Mouse (Mus musculus) liver, embryonic 12.5 days (tissue): ENCODE measurements around the gene Nmrk1. TPM values are rescaled to one million over a fixed set of nuclear protein-coding genes. Genes with fewer than 3 reads are reported as not detected.
A peak's percentile ranks its signal among the peaks of the same experiment; 100 is the strongest.

ENCODE experiments used
- ATAC-seq: fragments of 200-750 bp; cut with Nextera tagmentation; 2 replicates; pipeline ENCODE4 v1.8.0; 2017; ENCODE audit warnings: moderate number of reproducible peaks, mild to moderate bottlenecking, moderate library complexity
- H3K27ac ChIP-seq: fragments of 300-500 bp; sonication (generic); 2 replicates; pipeline ENCODE4 v1.5.1; 2016; ENCODE audit warnings: mild to moderate bottlenecking
- H3K27me3 ChIP-seq: fragments of 300-500 bp; sonication (generic); replicated peaks from 2 replicates; pipeline ENCODE4 v1.6.1; 2016; ENCODE audit warnings: mild to moderate bottlenecking, moderate library complexity
- H3K36me3 ChIP-seq: fragments of 300-500 bp; sonication (generic); 2 replicates; pipeline ENCODE4 v1.6.1; 2016; ENCODE audit warnings: mild to moderate bottlenecking, moderate library complexity
- H3K4me1 ChIP-seq: fragments of 300-500 bp; sonication (generic); 2 replicates; pipeline ENCODE4 v1.6.1; 2016
- H3K4me2 ChIP-seq: fragments of 300-500 bp; sonication (generic); 2 replicates; pipeline ENCODE4 v1.6.1; 2016; ENCODE audit warnings: mild to moderate bottlenecking, moderate library complexity
- H3K4me3 ChIP-seq: fragments of 300-500 bp; sonication (generic); 2 replicates; pipeline ENCODE4 v1.5.1; 2016; ENCODE audit warnings: mild to moderate bottlenecking, moderate library complexity
- H3K9ac ChIP-seq: fragments of 300-500 bp; sonication (generic); 2 replicates; pipeline ENCODE4 v1.6.1; 2016; ENCODE audit warnings: mild to moderate bottlenecking, moderate library complexity
- H3K9me3 ChIP-seq: fragments of 300-500 bp; sonication (generic); replicated peaks from 2 replicates; pipeline ENCODE4 v1.6.1; 2016; ENCODE audit warnings: mild to moderate bottlenecking, moderate library complexity
- WGBS: fragments of 180-500 bp; shearing (Covaris S2); methylation state at CpG from one replicate; pipeline ENCODE4 v1.1.7; 2016; ENCODE audit not compliant: insufficient replicate concordance; 5-methylcytosine and 5-hydroxymethylcytosine counted together
- polyA plus RNA-seq: library from polyadenylated mRNA; unstranded; fragments of >200 nt; fragmentation: Nextera tagmentation; extraction: Ambion mirVana; gene quantifications from 2 replicates; pipeline ENCODE4 v1.2.1, GENCODE M21; 2016

The Nmrk1 gene
- polyA plus RNA-seq, 1 experiment from 2014 or later, result 7.2 TPM

DNA sequence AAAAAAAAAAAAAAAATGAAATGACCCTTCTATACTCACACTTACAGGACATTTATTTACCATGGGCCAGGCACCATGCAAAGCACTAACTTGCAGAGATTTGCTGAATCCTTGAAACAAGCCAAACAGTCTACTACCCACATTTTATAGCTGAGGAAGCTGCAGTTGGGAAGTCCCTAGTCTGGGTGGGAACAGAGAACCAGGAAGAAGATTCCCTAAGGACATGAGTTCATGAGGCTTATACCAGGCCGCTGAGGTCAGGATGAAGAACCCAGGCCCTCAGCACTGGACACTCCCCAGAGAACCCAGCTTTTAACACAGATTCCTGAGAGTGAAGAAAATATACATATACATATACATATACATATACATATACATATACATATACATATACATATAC lies 14.2 kb upstream of the Nmrk1 start:
- H3K4me2 ChIP-seq, result no peak overlapping the region
- 86% methylated on average over 1 of the region's 1 CpGs for WGBS
- no peak overlapping the region for H3K27ac ChIP-seq
- no peak overlapping the region for H3K4me3 ChIP-seq
- no peaks in the 10 kb centered on the region for H3K36me3 ChIP-seq
- H3K27me3 ChIP-seq, result no peaks in the 10 kb centered on the region
- H3K4me1 ChIP-seq, result peaks cover 35% of the 10 kb centered on the region
- no peaks in the 10 kb centered on the region for H3K9me3 ChIP-seq
- H3K9ac ChIP-seq, result no peak overlapping the region
- no peak for ATAC-seq

DNA sequence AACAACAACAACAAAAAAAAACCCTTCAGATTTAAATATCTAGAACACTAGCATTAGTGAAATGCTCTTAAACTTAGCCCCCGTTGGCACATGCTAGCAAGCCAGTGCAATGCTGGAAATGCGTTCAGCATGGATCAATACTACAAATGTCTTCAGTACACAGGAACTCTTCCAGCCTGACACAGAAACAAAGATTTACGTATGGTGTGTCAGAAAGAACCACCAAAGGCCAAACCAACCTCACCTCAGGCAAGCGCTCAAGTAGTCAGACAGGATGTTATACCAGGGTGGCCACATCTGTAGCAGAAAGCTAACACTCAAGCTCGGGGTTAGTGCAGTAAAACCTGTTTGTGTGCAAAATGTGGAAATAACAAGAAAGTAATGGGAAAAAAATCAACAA lies 12.7 kb upstream of the Nmrk1 start:
- H3K4me2 ChIP-seq, result no peak overlapping the region
- H3K9me3 ChIP-seq, result no peaks in the 10 kb centered on the region
- no peaks in the 10 kb centered on the region for H3K36me3 ChIP-seq
- no peak overlapping the region for H3K27ac ChIP-seq
- no peaks in the 10 kb centered on the region for H3K27me3 ChIP-seq
- no peak overlapping the region for H3K4me3 ChIP-seq
- 67% methylated on average over 5 of the region's 5 CpGs for WGBS
- no peak for ATAC-seq
- H3K4me1 ChIP-seq, result peaks cover 35% of the 10 kb centered on the region
- no peak overlapping the region for H3K9ac ChIP-seq

DNA sequence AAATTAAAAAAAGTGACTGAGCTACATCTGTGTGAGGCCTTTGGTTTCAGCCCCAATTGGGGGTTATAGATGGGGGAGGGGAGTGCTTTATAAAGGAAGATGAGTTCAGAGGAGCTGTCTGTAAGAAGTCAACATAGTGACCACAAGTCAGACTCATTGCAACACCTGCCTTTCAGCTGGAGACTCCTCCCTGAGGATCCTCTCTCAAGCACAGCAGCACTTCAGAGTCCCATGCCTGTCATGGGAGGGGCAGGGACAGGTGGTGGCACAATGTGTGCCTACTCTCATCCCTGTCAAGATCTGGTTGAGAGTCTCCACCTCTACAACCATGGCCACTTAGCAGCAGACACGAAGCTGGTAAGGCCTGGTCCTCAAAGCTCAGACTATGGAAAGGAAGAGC lies 12.1 kb upstream of the Nmrk1 start:
- H3K36me3 ChIP-seq, result no peaks in the 10 kb centered on the region
- no peaks in the 10 kb centered on the region for H3K27me3 ChIP-seq
- peaks cover 35% of the 10 kb centered on the region for H3K4me1 ChIP-seq
- ATAC-seq, result no peak
- H3K9me3 ChIP-seq, result no peaks in the 10 kb centered on the region
- H3K4me3 ChIP-seq, result no peak overlapping the region
- WGBS, result 55% methylated on average over 1 of the region's 1 CpGs
- no peak overlapping the region for H3K4me2 ChIP-seq
- H3K9ac ChIP-seq, result no peak overlapping the region
- no peak overlapping the region for H3K27ac ChIP-seq

DNA sequence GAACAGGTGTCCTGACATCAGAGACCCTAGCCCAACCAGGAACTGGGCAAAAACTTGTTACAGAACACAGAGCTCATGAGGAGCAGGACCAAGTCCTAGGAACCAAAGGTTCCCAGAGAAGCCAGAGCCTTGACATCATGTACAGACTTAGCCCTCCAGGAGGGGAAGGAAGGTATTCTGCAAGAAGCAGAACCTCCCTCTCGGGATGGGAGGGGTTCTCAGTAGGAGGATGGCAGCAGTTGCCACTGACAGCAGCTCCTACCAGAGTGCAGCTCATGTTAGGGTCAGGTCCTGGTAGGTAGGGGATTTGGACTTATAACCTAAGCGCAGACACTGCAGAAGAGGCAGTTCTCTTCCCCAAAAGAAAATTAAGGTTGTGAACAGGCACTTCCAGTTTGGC lies 7.9 kb upstream of the Nmrk1 start:
- Histone ChIP-seq H3K4me1 (peaks cover 17% of the 10 kb centered on the region), H3K27me3 (no peaks in the 10 kb centered on the region), H3K36me3 (no peaks in the 10 kb centered on the region), H3K4me3 (no peak overlapping the region), H3K9ac (no peak overlapping the region), H3K9me3 (no peaks in the 10 kb centered on the region), H3K27ac (no peak overlapping the region), H3K4me2 (no peak overlapping the region)
- ATAC-seq, result no peak
- WGBS, result 58% methylated on average over 2 of the region's 2 CpGs

DNA sequence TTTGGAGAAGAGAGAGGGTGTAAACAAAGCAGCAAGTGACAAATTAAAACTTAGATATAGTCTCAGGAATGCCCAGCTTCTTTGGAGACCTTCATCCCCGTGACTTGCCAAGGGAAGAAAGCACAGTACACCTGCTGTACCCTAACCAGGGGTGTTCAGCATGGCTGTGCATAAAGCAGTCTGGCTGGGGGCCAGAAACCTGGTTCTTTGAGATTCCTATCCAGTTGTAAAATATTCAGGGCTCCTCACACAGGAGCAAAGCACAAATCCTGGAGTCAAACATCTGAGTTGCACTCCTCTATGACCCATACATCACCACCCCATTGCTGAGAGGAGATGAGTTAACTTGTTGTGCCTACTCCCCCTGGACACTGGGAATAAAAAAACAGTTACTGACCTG lies 2.2 kb upstream of the Nmrk1 start:
- Histone ChIP-seq H3K36me3 (no peaks in the 10 kb centered on the region), H3K9me3 (no peaks in the 10 kb centered on the region), H3K27ac (no peak overlapping the region), H3K9ac (no peak overlapping the region), H3K4me1 (peaks cover 30% of the 10 kb centered on the region), H3K4me3 (peak overlapping the region; percentile 83; the same call in 1 of the 2 replicates), H3K4me2 (peak overlapping the region; percentile 87; the same call in 1 of the 2 replicates), H3K27me3 (no peaks in the 10 kb centered on the region)
- 80% methylated on average over 1 of the region's 1 CpGs for WGBS
- no peak for ATAC-seq

DNA sequence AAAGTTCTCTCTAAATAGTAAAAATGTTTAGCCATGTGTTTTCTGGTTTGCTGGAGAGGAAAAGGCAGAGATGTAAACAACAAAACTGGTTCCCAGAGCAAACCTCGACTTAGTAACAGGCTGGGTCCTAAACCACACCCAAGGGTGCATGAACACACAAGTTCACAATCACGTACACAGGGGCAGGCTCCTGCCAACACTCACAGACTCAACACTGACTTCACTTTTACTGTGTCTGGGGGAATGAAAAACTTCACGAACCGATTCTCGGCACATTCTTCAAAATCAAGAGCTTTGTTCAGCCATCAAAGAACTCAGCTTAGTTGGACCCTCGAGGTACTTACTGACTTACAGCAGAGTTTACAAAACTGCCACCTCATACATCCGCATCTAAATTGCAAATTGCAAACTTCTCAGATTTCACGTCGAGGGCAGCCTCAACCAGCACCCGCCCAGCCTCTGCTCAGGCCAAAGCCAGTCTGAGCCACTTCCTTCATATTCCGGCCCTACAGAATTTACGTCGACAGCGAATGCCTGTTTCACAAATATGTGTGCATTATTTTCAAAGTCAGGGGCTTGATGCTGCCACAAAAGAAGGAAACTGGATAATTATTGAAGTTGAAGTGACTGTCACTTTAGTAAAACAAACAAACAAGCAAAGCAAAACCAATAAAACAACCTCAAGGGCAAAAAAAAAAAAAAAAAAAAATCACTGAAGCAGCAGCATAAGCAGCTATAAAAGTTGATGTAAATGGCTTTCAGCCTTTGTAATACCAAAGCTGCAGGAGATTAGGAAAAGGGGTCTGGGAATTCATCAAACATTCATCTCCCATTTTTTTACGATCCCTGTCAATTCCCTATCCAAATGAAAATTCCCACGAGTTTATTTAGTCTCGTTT lies 1.3 kb upstream of the Nmrk1 start:
- H3K27ac ChIP-seq, result peak overlapping the region; percentile 81
- peak overlapping the region; percentile 82 for H3K9ac ChIP-seq
- H3K9me3 ChIP-seq, result no peaks in the 10 kb centered on the region
- H3K4me3 ChIP-seq, result peak overlapping the region; percentile 83
- no peaks in the 10 kb centered on the region for H3K27me3 ChIP-seq
- peaks cover 30% of the 10 kb centered on the region for H3K4me1 ChIP-seq
- H3K36me3 ChIP-seq, result no peaks in the 10 kb centered on the region
- WGBS, result 16% methylated on average over 17 of the region's 17 CpGs
- no peak for ATAC-seq
- peak overlapping the region; percentile 87 for H3K4me2 ChIP-seq

DNA sequence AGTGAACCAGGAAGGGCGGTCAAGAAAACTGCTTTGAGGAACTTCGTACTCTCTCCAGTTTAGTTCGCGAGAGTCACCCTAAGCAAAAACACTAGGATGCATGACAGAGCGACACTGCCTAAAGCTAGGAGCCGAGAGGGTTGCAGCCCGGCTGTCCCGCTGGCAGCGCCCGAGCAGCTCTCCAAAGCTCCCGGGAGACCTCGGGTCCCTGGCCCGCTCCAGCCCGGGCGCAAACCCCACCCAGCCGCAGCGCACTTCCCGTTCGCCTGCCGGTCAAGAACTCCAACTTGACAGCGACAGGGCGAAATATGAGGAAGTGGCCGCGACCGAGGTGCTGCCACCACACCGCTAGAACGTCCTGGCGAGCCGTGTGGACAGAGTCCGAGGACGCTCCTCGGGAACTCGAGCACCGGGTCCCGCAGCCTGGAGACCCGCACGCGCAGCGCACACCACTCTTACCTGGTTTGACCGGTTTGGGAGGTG lies 548 bp upstream of the Nmrk1 start:
- ATAC-seq, result peak; percentile 62
- Histone ChIP-seq H3K4me2 (peak overlapping the region; percentile 87), H3K9ac (peak overlapping the region; percentile 82), H3K27ac (peak overlapping the region; percentile 81), H3K36me3 (no peaks in the 10 kb centered on the region), H3K4me1 (peaks cover 30% of the 10 kb centered on the region), H3K9me3 (no peaks in the 10 kb centered on the region), H3K4me3 (peak overlapping the region; percentile 83), H3K27me3 (no peaks in the 10 kb centered on the region)
- under 1% methylated on average over 40 of the region's 40 CpGs for WGBS

DNA sequence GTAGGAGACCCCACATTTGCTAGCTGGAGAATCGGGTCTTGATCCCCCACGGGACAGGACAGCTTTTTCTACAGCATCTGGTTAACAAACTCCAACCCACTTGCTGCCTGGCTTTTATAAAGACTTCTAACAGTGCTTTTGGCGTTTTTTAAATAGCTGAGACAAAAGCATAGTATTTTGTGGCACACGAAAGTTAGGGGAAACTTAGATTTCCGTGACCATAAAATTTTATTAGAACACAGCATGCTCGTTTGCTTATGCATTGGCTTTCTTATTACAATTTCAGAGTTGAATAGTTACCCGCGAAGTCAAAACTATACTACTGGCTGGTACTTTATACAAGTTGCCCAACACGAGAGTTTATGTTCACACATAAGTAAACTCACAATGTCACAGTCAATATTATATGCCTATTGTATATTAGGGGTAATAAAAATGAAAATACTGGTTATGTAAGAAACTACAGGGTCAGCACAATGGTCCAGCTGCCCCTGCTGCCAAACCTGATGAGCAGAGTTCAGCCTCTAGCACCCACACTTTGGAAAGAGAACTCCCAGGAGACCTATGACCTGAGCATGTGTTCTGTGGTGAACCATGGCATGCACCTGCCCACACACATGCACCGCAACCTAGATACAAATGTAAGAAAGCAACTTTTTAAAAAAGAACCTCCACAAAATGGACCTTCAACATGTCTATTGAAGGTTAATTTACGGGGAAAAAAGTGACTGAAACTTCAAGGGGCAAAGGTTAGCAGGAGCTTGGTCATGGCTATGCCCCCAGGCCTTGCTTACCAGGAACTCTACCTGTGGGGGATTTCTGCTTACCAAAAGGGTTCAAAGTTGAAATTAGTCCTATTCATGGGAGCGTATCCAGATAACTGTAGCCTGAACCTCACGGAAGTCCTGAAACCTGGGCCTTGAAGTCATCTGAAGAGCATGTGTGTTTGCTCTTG lies 758 bp downstream of the Nmrk1 start:
- Histone ChIP-seq H3K9ac (peak overlapping the region; percentile 82), H3K9me3 (no peaks in the 10 kb centered on the region), H3K4me3 (peak overlapping the region; percentile 83), H3K4me2 (peak overlapping the region; percentile 87), H3K27me3 (no peaks in the 10 kb centered on the region), H3K27ac (no peak overlapping the region), H3K4me1 (peaks cover 30% of the 10 kb centered on the region), H3K36me3 (no peaks in the 10 kb centered on the region)
- WGBS, result 52% methylated on average over 13 of the region's 13 CpGs
- no peak for ATAC-seq

DNA sequence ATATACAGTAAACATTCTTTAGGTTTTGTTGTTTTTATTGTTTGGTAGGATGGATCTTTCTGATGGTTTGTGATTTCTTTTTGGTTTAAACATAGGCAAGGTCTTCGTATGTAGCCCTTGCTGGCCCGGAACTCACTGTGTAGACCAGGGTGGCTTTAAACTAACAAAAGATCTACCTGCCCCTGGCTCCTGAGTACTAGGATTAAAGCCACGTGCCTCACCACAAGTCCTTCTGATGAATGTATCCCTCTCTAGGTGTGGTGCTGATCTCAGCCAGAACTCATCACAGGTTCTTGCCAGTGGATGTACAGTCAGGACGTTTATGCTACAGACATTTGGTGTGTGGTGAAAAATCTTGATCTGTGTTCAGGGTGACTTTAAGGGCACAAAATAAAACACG lies 6.2 kb downstream of the Nmrk1 start:
- WGBS, result 76% methylated on average over 5 of the region's 5 CpGs
- no peak for ATAC-seq
- H3K4me3 ChIP-seq, result no peak overlapping the region

DNA sequence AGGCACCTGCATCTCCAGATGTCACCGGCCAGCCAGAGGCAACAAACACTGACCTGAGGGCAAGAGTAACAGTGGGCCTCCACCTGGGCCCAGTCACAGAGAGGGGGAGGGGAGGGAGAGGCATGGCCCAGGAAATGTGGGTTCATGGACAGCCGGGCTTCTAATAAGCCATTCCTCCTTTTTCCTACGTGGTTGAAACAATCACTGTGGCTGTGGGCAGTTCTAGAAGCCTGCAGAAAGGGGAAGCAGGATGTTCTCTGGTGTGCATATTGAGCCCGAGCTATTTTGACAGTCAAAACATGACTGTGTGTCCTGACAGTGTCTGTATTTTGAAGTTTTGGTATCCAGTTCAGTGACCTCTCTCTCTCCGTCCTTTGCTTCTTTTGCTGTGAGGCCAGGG lies 7.2 kb downstream of the Nmrk1 start:
- H3K4me2 ChIP-seq, result no peak overlapping the region
- H3K9me3 ChIP-seq, result no peaks in the 10 kb centered on the region
- H3K9ac ChIP-seq, result no peak overlapping the region
- H3K27me3 ChIP-seq, result no peaks in the 10 kb centered on the region
- H3K4me1 ChIP-seq, result peaks cover 16% of the 10 kb centered on the region
- H3K4me3 ChIP-seq, result no peak overlapping the region
- H3K27ac ChIP-seq, result no peak overlapping the region
- no peak for ATAC-seq
- H3K36me3 ChIP-seq, result no peaks in the 10 kb centered on the region
- WGBS, result 40% methylated on average over 5 of the region's 5 CpGs

More for the DNA sequence above, 6.2 kb downstream of the Nmrk1 start:
- H3K9me3 ChIP-seq, result no peaks in the 10 kb centered on the region
- H3K4me2 ChIP-seq, result no peak overlapping the region
- H3K4me1 ChIP-seq, result peaks cover 6% of the 10 kb centered on the region
- no peak overlapping the region for H3K27ac ChIP-seq
- no peak overlapping the region for H3K9ac ChIP-seq
- H3K27me3 ChIP-seq, result no peaks in the 10 kb centered on the region
- H3K36me3 ChIP-seq, result no peaks in the 10 kb centered on the region

DNA sequence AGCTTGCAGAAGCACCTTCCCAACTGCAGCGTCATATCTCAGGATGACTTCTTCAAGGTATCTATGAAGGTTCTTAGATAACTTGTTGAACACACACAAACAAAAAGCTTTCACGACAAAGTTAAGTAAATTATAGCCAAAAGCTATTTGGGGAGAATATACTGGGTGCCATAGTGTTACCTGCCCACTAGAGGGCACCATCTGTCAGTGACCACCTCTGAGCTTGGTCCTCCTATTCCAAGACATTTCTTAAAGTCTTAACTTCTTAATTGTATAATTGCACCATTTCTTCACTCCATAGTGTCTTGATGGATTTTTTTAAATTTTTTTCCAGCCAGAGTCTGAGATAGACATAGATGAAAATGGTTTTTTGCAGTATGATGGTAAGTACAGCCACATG lies 7.8 kb downstream of the Nmrk1 start:
- ATAC-seq, result no peak
- H3K27me3 ChIP-seq, result no peaks in the 10 kb centered on the region
- no peak overlapping the region for H3K4me3 ChIP-seq
- H3K9ac ChIP-seq, result no peak overlapping the region
- no peaks in the 10 kb centered on the region for H3K9me3 ChIP-seq
- no peaks in the 10 kb centered on the region for H3K36me3 ChIP-seq
- WGBS, result 36% methylated on average over 2 of the region's 2 CpGs
- H3K4me2 ChIP-seq, result no peak overlapping the region
- H3K4me1 ChIP-seq, result peaks cover 22% of the 10 kb centered on the region
- no peak overlapping the region for H3K27ac ChIP-seq

DNA sequence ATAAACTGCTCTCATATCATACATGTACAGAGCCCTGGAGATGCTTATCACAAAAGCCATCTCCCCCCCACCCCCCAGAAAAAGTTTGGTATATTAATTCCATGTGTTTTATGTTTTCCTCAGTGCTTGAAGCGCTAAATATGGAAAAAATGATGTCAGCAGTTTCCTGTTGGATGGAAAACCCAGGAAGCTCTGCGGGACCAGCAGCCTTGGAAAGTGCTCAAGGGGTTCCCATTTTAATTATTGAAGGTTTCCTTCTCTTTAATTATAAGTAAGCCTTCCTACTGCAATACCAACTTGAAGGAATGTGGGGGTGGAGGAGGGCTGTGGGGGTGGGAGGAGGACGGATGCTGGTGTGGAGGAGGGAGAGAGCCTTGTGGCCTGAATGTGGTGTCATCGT lies 9.3 kb downstream of the Nmrk1 start:
- Histone ChIP-seq H3K4me3 (no peak overlapping the region), H3K4me2 (no peak overlapping the region), H3K36me3 (no peaks in the 10 kb centered on the region), H3K4me1 (peaks cover 31% of the 10 kb centered on the region), H3K27me3 (no peaks in the 10 kb centered on the region), H3K27ac (no peak overlapping the region), H3K9ac (no peak overlapping the region), H3K9me3 (no peaks in the 10 kb centered on the region)
- ATAC-seq, result no peak
- WGBS, result 75% methylated on average over 4 of the region's 4 CpGs
